Mouse (Mus musculus) bone marrow, adult 2 months (tissue): ENCODE measurements around the gene Zfp977.
"Not testable (repeated sequence)": the region's sequence is repeated elsewhere in the genome, so short reads cannot be mapped to it uniquely, and the experiment has no call there.

Experiments
- CTCF ChIP-seq: fragments of 200-500 bp; IDR thresholded peaks from 2 replicates; pipeline ENCODE4 v1.5.1; 2011; ENCODE audit warnings: low read length, control low read depth; ENCODE audit not compliant: control insufficient read depth, insufficient read depth
- POLR2A ChIP-seq: fragments of 200-500 bp; IDR thresholded peaks from 2 replicates; pipeline ENCODE4 v1.6.1; 2011; ENCODE audit warnings: low read depth, mild to moderate bottlenecking, control low read depth, low read length, borderline replicate concordance; ENCODE audit not compliant: control insufficient read depth

- not testable (repeated sequence) for TF ChIP-seq CTCF, POLR2A
Measured at GRCm38 (mm10) chr7:42592413-42592812, at the start of gene Zfp977.
